Mouse (Mus musculus) embryonic facial prominence, embryonic 11.5 days (tissue): ENCODE measurements at regions not wholly inside any gene's neighbourhood (a gene's known extent, or its start where the extent isn't known, plus 50 kb on each side); places are given as distances from the start of the nearest gene placed in this dataset.

ENCODE experiments used
- ATAC-seq: fragments of 200-750 bp; cut with Nextera tagmentation; replicated peaks from 2 replicates; pipeline ENCODE4 v1.8.0; 2017; ENCODE audit warnings: low read depth; ENCODE audit not compliant: insufficient number of reproducible peaks, low FRiP score, low TSS enrichment
- DNase-seq: peaks from one replicate; pipeline ENCODE4 v3.0.0-alpha.2; 2015; ENCODE audit warnings: low spot score
- H3K27ac ChIP-seq: fragments of 300-500 bp; sonication (generic); replicated peaks from 2 replicates; pipeline ENCODE4 v1.5.1; 2014; ENCODE audit warnings: mild to moderate bottlenecking, low read depth, low read length, control low read depth
- H3K27me3 ChIP-seq: fragments of 300-500 bp; sonication (generic); 2 replicates; pipeline ENCODE4 v1.6.1; 2014; ENCODE audit warnings: mild to moderate bottlenecking, low read length, moderate library complexity, mixed read lengths; ENCODE audit not compliant: control insufficient read depth, insufficient read depth
- H3K36me3 ChIP-seq: fragments of 300-500 bp; sonication (generic); replicated peaks from 2 replicates; pipeline ENCODE4 v1.6.1; 2014; ENCODE audit warnings: low read depth, mild to moderate bottlenecking, low read length, moderate library complexity, mixed read lengths; ENCODE audit not compliant: control insufficient read depth, insufficient read depth
- H3K4me1 ChIP-seq: fragments of 300-500 bp; sonication (generic); 2 replicates; pipeline ENCODE4 v1.6.1; 2014; ENCODE audit warnings: low read length, mixed read lengths; ENCODE audit not compliant: control insufficient read depth, insufficient read depth
- H3K4me2 ChIP-seq: fragments of 300-500 bp; sonication (generic); 2 replicates; pipeline ENCODE4 v1.6.1; 2014; ENCODE audit warnings: low read depth, mild to moderate bottlenecking, control low read depth, low read length, moderate library complexity
- H3K4me3 ChIP-seq: fragments of 300-500 bp; sonication (generic); 2 replicates; pipeline ENCODE4 v1.5.1; 2014; ENCODE audit warnings: low read depth, low read length, control low read depth
- H3K9ac ChIP-seq: fragments of 300-500 bp; sonication (generic); replicated peaks from 2 replicates; pipeline ENCODE4 v1.6.1; 2014; ENCODE audit warnings: mild to moderate bottlenecking, control low read depth, low read length
- H3K9me3 ChIP-seq: fragments of 300-500 bp; sonication (generic); replicated peaks from 2 replicates; pipeline ENCODE4 v1.6.1; 2016; ENCODE audit warnings: mild to moderate bottlenecking, low read length, inconsistent platforms, mixed read lengths; ENCODE audit not compliant: control insufficient read depth
- WGBS: fragments of 180-500 bp; shearing (Covaris S2); extraction: QIAGEN DNeasy Blood & Tissue Kit; methylation state at CpG from one replicate; pipeline ENCODE4 v1.1.7; 2014; 5-methylcytosine and 5-hydroxymethylcytosine counted together

- H3K4me2 ChIP-seq = no peak overlapping the region
- H3K4me3 ChIP-seq = no peak overlapping the region
- 44% methylated on average over 4 of the region's 4 CpGs for WGBS
- H3K27ac ChIP-seq = no peak overlapping the region
- H3K27me3 ChIP-seq = no peaks in the 10 kb centered on the region
- no peaks in the 10 kb centered on the region for H3K36me3 ChIP-seq
- H3K9me3 ChIP-seq = no peaks in the 10 kb centered on the region
- ATAC-seq (no peak), DNase-seq (peak; percentile 47)
- H3K9ac ChIP-seq = no peak overlapping the region
- no peaks in the 10 kb centered on the region for H3K4me1 ChIP-seq
Measured at GRCm38 (mm10) chr13:29049730-29050129, 96.2 kb upstream of the Sox4 start.

DNA sequence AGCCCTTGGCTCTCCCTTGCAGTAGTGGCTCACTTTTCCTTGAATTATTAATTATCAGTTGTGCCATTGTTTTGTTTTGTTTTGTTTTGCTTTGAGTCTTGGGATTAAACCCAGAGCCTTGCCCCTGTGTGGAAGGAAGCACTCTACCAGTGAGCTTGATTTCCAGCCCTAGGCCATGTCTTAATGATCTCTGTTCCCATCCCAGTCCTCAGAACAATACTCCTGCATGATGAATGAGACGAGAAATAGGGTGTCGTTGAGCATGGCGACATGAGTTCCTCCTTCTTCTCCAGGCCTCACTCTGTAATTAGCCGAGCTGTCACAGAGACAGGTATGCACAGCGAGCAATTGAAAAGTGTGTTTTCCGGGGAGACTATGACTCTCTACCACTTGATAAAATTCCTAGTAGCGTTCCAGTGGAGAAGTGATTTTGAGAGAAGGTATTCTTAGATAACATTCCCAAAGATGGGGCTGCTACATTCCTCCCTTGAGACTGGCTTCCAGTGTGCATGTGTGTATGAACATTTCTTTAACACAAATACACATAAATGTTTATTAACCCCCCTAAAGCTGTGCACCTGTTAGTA lies 95.6 kb upstream of the Sox4 start:
- no peak for DNase-seq
- 64% methylated on average over 7 of the region's 7 CpGs for WGBS

GRCm38 (mm10) chr13:29044655-29045054 lies 91.1 kb upstream of the Sox4 start:
- H3K9me3 ChIP-seq = no peaks in the 10 kb centered on the region
- WGBS = 57% methylated on average over 4 of the region's 4 CpGs
- no peak overlapping the region for H3K9ac ChIP-seq
- H3K4me1 ChIP-seq = no peaks in the 10 kb centered on the region
- H3K27me3 ChIP-seq = no peaks in the 10 kb centered on the region
- H3K27ac ChIP-seq = no peak overlapping the region
- DNase-seq = no peak
- H3K4me3 ChIP-seq = no peak overlapping the region
- H3K36me3 ChIP-seq = no peaks in the 10 kb centered on the region
- H3K4me2 ChIP-seq = no peak overlapping the region
- ATAC-seq = no peak

More for the DNA sequence above, 95.6 kb upstream of the Sox4 start:
- no peak overlapping the region for H3K4me2 ChIP-seq
- H3K27ac ChIP-seq = no peak overlapping the region
- no peaks in the 10 kb centered on the region for H3K9me3 ChIP-seq
- no peaks in the 10 kb centered on the region for H3K36me3 ChIP-seq
- no peaks in the 10 kb centered on the region for H3K27me3 ChIP-seq
- H3K4me3 ChIP-seq = no peak overlapping the region
- no peak overlapping the region for H3K9ac ChIP-seq
- H3K4me1 ChIP-seq = no peaks in the 10 kb centered on the region
- no peak for ATAC-seq

GRCm38 (mm10) chr13:29040331-29040730 lies 86.8 kb upstream of the Sox4 start:
- 48% methylated on average over 5 of the region's 5 CpGs for WGBS
- Histone ChIP-seq H3K9me3 (no peaks in the 10 kb centered on the region), H3K4me1 (no peaks in the 10 kb centered on the region), H3K36me3 (no peaks in the 10 kb centered on the region), H3K4me2 (no peak overlapping the region), H3K4me3 (no peak overlapping the region), H3K9ac (no peak overlapping the region), H3K27me3 (no peaks in the 10 kb centered on the region), H3K27ac (no peak overlapping the region)
- peak; percentile 37 for DNase-seq
- no peak for ATAC-seq

DNA sequence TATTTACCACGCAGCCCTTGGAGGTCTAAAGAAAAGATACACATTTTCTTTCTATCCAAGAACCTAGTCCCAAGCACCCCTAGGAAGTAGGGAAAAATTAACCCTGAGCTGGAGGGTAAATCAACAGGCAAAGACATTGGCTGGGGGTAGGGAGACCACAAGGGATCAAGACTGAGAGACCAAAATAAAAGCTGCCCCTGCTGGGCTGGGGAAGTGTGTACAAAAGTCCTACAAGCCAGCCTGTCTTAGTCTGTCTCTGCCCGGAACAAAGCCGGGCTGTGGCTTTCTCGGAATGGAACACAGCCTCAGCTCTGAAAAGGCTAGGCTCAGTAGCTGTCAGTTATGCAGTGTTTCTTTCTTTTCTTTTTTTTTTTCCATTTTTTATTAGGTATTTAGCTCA lies 81.4 kb upstream of the Sox4 start:
- no peaks in the 10 kb centered on the region for H3K36me3 ChIP-seq
- H3K4me2 ChIP-seq = no peak overlapping the region
- no peak for DNase-seq
- WGBS = 42% methylated on average over 4 of the region's 4 CpGs
- no peaks in the 10 kb centered on the region for H3K4me1 ChIP-seq
- ATAC-seq = peak; percentile 67; the same call in 1 of the 2 replicates
- no peak overlapping the region for H3K27ac ChIP-seq
- H3K9ac ChIP-seq = no peak overlapping the region
- H3K9me3 ChIP-seq = no peaks in the 10 kb centered on the region
- no peak overlapping the region for H3K4me3 ChIP-seq
- H3K27me3 ChIP-seq = no peaks in the 10 kb centered on the region

DNA sequence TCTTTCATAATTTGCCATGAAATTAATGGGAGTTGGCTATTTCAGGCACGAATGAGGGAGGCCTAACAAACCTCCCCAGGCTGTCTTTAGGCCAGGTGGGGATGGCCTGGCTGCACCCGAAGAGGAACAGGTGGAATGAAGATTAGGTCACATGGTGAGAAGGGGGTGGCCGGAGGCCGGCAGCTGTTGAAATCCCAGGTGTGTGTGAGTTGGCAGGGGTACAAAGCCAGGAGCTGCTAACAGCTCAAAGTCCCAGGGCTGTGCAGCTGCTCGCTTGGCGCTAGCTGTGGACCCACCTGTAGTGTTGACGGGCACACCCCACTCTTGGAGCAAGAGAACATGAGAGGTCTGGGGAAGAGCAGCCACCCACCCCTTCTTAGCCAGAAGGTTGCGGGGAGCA lies 80.9 kb upstream of the Sox4 start:
- peak; percentile 67 for ATAC-seq

GRCm38 (mm10) chr13:29027146-29027545 lies 73.6 kb upstream of the Sox4 start:
- DNase-seq (no peak), ATAC-seq (no peak)
- no peak overlapping the region for H3K4me3 ChIP-seq
- no peaks in the 10 kb centered on the region for H3K36me3 ChIP-seq
- H3K27ac ChIP-seq = no peak overlapping the region
- 90% methylated on average over 10 of the region's 10 CpGs for WGBS
- H3K4me1 ChIP-seq = no peaks in the 10 kb centered on the region
- no peaks in the 10 kb centered on the region for H3K27me3 ChIP-seq
- no peak overlapping the region for H3K4me2 ChIP-seq
- H3K9ac ChIP-seq = no peak overlapping the region
- no peaks in the 10 kb centered on the region for H3K9me3 ChIP-seq

More for the DNA sequence above, 80.9 kb upstream of the Sox4 start:
- DNase-seq = no peak
- H3K4me3 ChIP-seq = no peak overlapping the region
- H3K27ac ChIP-seq = no peak overlapping the region
- no peaks in the 10 kb centered on the region for H3K9me3 ChIP-seq
- WGBS = 59% methylated on average over 8 of the region's 8 CpGs
- no peak overlapping the region for H3K9ac ChIP-seq
- H3K4me1 ChIP-seq = no peaks in the 10 kb centered on the region
- H3K4me2 ChIP-seq = no peak overlapping the region
- H3K27me3 ChIP-seq = no peaks in the 10 kb centered on the region
- no peaks in the 10 kb centered on the region for H3K36me3 ChIP-seq

DNA sequence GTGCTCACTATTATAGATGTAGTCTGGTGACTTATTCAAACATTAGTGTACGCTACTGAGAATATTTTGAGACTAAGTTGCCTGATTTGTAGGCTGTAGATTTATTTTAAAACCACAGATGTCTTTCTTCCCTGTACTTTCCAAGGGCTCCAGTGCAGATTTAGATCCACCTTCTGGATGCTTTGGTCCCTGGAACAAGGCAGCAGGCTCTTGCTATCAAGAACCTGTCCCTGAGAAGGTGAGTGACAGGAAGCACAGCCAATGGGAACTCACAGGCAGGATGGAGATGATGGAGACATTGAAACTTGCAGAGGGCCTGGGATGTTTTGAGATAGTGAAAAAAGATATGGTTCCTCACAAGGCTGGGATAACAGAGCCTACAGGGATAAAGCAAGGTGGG lies 70.0 kb upstream of the Sox4 start:
- H3K36me3 ChIP-seq = no peaks in the 10 kb centered on the region
- no peaks in the 10 kb centered on the region for H3K4me1 ChIP-seq
- ATAC-seq (no peak), DNase-seq (no peak)
- H3K9ac ChIP-seq = no peak overlapping the region
- H3K9me3 ChIP-seq = no peaks in the 10 kb centered on the region
- H3K4me3 ChIP-seq = no peak overlapping the region
- H3K27me3 ChIP-seq = no peaks in the 10 kb centered on the region
- no peak overlapping the region for H3K27ac ChIP-seq
- 85% methylated on average over 1 of the region's 1 CpGs for WGBS
- no peak overlapping the region for H3K4me2 ChIP-seq
